Mouse (Mus musculus) urinary bladder, postnatal 36 days (tissue): ENCODE data around the gene Scgb1c1.
A peak's percentile ranks its signal among the peaks of the same experiment; 100 is the strongest.
"Not testable (repeated sequence)": the region's sequence is repeated elsewhere in the genome, so short reads cannot be mapped to it uniquely, and the experiment has no call there.

Experiments
- DNase-seq, 2 experiments: peaks; one replicate each; pipeline ENCODE4 v3.0.0; 2022; ENCODE audit warnings: low spot score in 2 of 2, mixed read lengths in 1 of 2

The Scgb1c1 gene

DNA sequence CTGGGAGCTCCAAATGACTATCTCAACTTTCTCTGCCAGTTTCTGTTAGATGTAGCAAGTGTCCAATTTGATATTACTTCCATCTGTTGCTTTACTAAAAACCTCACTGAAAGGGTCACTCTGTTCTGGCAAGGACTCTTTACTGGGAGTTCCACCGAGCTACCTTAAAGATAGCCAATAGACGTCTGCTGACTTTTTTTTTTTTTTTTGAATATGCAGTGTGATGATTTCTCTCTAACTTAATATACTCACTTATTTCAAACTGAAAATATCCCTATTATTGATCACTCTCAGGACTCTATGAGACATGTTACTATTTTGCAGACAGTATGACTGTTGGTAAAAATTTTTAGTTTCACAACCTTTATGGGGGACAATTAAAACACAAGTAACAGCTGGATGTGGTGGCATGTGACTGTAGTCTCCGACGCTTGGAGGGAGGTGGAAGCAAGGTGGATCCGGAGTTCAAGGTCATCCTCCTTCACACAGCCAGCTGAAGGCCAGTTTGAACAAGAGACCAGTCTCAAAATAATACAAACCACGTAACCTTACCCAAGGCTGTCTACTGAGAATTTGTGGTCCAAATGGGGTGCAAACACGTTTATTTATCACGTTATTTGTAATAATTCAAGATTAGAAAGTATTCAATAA lies 35.6 kb downstream of the Scgb1c1 start:
- DNase-seq = no peak

DNA sequence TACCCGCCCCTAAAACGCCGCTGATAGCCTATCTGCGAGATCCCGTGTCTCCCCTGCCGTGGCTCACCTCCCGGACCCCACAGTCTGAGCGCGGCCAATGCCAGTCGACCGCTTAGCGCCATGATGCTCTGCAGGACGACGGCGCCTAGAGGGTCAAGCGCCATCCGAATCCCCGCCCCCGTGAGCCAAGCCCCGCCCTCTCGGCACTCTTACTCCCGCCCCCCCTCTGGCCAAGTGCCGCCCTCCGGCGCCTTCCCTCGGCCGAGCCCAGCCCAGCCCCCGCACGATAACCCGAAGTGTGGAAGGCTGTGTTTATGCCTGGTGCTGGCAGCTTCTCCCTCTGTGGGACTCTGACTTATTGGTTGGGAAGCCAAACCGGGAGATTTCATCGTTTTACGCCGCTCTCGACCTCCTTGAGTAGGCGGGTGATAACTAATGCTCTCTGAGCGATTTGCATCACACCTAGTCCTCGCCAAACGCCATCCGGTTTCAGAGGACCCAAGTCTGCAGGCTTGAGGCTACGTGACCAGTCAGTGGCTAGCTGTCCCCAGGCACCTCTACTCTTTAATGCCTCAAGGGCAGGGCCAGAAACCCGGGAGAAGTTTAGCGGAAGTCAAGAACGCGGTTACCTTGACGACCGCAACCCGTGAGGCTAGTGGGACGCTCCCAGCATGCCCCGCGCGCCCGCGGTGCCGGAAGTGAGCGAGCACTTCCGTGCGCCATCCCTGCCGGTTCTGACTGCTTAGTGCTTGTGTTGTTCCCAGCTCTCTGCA lies 36.5 kb downstream of the Scgb1c1 start, which contains the start of the genes Psmd13 and Sirt3:
Gene Psmd13 (plus strand): TSS at position 273 of the 773 bp plus-strand sequence.
Gene Sirt3 (minus strand): TSS at position 614 of the 773 bp plus-strand sequence.
- peak; percentile 89 to 92 for DNase-seq

DNA sequence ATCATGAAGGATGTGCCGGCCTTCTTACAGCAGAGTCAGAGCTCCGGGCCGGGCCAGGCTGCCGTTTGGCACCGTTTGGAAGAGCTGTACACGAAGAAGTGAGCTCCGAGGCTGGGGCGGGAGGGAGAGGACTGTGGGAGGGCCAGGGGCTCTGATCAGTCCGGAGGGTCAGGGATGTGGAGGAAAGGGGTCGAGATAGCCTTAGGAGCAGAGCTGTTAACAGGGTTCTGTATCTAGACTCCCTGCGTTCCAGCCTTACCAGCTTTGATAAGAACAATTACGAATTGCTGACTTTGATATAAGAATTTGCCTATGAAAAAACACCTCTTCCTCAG lies 37.1 kb downstream of the Scgb1c1 start:
- DNase-seq = no peak

DNA sequence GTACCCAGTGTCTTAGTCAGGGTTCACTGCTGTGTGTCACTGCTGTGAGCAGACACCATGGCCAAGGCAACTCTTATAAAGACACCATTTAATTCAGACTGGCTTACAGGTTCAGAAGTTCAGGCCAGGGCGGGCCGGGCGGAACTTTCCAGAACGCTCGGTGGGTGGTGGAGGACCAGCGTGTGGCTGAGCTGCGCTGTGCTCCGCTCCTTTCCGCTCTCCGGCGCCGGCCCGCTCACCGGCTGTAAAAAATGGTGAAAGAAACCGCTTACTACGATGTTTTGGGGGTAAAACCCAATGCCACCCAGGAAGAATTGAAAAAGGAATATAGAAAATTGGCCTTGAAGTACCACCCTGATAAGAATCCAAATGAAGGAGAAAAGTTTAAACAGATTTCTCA lies 45.3 kb downstream of the Scgb1c1 start:
- DNase-seq = not testable (repeated sequence)

DNA sequence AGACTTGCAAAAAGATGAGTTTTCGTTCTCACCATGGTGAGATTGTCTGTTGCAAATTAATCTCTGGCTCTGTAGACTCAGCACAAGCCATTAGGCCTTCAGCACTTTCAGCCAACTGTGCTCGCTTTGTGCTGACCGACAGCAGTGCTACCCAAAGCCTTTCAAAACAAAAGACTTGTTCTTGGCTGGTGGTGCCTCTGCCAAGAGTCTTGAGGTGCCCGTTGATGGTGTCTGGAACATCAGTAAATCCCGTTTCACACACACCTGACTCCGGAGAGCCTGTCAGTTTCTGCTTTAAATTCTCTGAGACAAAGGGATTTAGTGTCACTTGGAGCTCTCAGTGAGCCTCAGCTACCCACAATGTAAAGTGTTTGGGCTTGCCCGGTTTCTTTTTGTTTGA lies 48.7 kb downstream of the Scgb1c1 start:
- no peak for DNase-seq

DNA sequence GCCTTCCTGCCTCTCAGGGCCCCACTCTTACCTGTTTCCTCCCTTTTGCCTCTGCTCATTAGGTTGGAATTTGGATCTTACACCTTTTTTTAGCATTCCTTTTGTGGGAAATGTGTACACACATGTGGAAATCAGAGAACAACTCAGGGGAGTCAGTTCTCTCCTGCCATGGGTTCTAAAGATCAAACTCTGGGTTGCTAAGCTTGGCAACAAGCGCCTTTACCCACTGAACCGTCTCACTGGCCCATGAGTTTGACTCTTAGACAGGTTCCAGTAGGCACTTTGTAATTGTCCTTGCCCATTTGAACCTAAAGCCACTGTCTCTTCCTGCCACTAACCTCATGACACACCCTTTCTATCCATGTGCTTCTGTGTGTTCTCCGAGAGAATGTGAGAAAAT lies 49.3 kb downstream of the Scgb1c1 start:
- no peak for DNase-seq
